Mouse (Mus musculus) lung, embryonic 14.5 days (tissue): ENCODE data around the gene Trim65. TPM values are rescaled to one million over a fixed set of nuclear protein-coding genes. Genes with fewer than 3 reads are reported as not detected.
A peak's percentile ranks its signal among the peaks of the same experiment; 100 is the strongest.
"Not testable (repeated sequence)": the region's sequence is repeated elsewhere in the genome, so short reads cannot be mapped to it uniquely, and the experiment has no call there.

Experiments
- ATAC-seq: fragments of 200-750 bp; cut with Nextera tagmentation; 2 replicates; pipeline ENCODE4 v1.8.0; 2017; ENCODE audit warnings: mild to moderate bottlenecking, moderate TSS enrichment, moderate library complexity; ENCODE audit not compliant: insufficient read depth
- DNase-seq: peaks from one replicate; pipeline ENCODE4 v3.0.0-alpha.2; 2015
- H3K27ac ChIP-seq: fragments of 300-500 bp; sonication (generic); 2 replicates; pipeline ENCODE4 v1.5.1; 2014; ENCODE audit warnings: low read depth, mild to moderate bottlenecking, moderate library complexity
- H3K27me3 ChIP-seq: fragments of 300-500 bp; sonication (generic); 2 replicates; pipeline ENCODE4 v1.6.1; 2014; ENCODE audit warnings: low read length, control low read depth; ENCODE audit not compliant: insufficient read depth
- H3K36me3 ChIP-seq: fragments of 300-500 bp; sonication (generic); 2 replicates; pipeline ENCODE4 v1.6.1; 2014; ENCODE audit warnings: control low read depth; ENCODE audit not compliant: insufficient read depth
- H3K4me1 ChIP-seq: fragments of 300-500 bp; sonication (generic); 2 replicates; pipeline ENCODE4 v1.6.1; 2014; ENCODE audit warnings: antibody characterized with exemption, control low read depth; ENCODE audit not compliant: insufficient read depth
- H3K4me2 ChIP-seq: fragments of 300-500 bp; sonication (generic); 2 replicates; pipeline ENCODE4 v1.6.1; 2014; ENCODE audit warnings: mild to moderate bottlenecking
- H3K4me3 ChIP-seq: fragments of 300-500 bp; sonication (generic); 2 replicates; pipeline ENCODE4 v1.5.1; 2014; ENCODE audit warnings: low read depth, low read length
- H3K9ac ChIP-seq: fragments of 300-500 bp; sonication (generic); 2 replicates; pipeline ENCODE4 v1.6.1; 2014
- H3K9me3 ChIP-seq: fragments of 300-500 bp; sonication (generic); 2 replicates; pipeline ENCODE4 v1.6.1; 2016; ENCODE audit warnings: low read depth, low read length, control low read depth
- CTCF ChIP-seq: IDR thresholded peaks from 2 replicates; pipeline ENCODE4 v1.5.1; 2016; ENCODE audit warnings: antibody characterized with exemption, low read depth
- WGBS: fragments of 180-500 bp; shearing (Covaris S2); extraction: QIAGEN DNeasy Blood & Tissue Kit; methylation state at CpG from one replicate; pipeline ENCODE4 v1.1.7; 2014; 5-methylcytosine and 5-hydroxymethylcytosine counted together
- polyA plus RNA-seq: library from polyadenylated mRNA; unstranded; fragments of >200 nt; fragmentation: Nextera tagmentation; extraction: Ambion mirVana; gene quantifications from 2 replicates; pipeline ENCODE4 v1.2.1, GENCODE M21; 2014

Trim65 gene
- polyA plus RNA-seq, 1 experiment from 2014 or later: 3.9 TPM

- Histone ChIP-seq H3K4me2 (no peak overlapping the region), H3K27me3 (no peaks in the 10 kb centered on the region), H3K4me1 (peaks cover 6% of the 10 kb centered on the region), H3K9me3 (no peaks in the 10 kb centered on the region), H3K27ac (no peak overlapping the region), H3K36me3 (no peaks in the 10 kb centered on the region), H3K9ac (no peak overlapping the region), H3K4me3 (no peak overlapping the region)
- no peak for ATAC-seq
- DNase-seq: peak; percentile 42
- TF ChIP-seq CTCF: no peak
- 61% methylated on average over 3 of the region's 3 CpGs for WGBS
Observed at GRCm38 (mm10) chr11:116095573-116095972, 35.4 kb downstream of the Trim65 start.

- H3K4me3 ChIP-seq: no peak overlapping the region
- H3K27me3 ChIP-seq: no peaks in the 10 kb centered on the region
- H3K36me3 ChIP-seq: no peaks in the 10 kb centered on the region
- ATAC-seq (no peak), DNase-seq (no peak)
- no peak overlapping the region for H3K9ac ChIP-seq
- no peaks in the 10 kb centered on the region for H3K9me3 ChIP-seq
- TF ChIP-seq CTCF: no peak
- 31% methylated on average over 16 of the region's 16 CpGs for WGBS
- no peaks in the 10 kb centered on the region; the same call in none of the 2 replicates for H3K4me1 ChIP-seq
- peak overlapping the region; percentile 3; the same call in 1 of the 2 replicates for H3K27ac ChIP-seq
- H3K4me2 ChIP-seq: 0 out of 2 replicates have a peak overlapping the region, but pooled peaks have one; percentile 13
Observed at GRCm38 (mm10) chr11:116093771-116094565, 37.0 kb downstream of the Trim65 start.

GRCm38 (mm10) chr11:116092959-116093358 is 38.0 kb downstream of the Trim65 start:
- H3K27ac ChIP-seq, H3K9me3 ChIP-seq, DNase-seq, H3K9ac ChIP-seq, H3K4me2 ChIP-seq, H3K36me3 ChIP-seq, H3K4me1 ChIP-seq, H3K4me3 ChIP-seq, ATAC-seq, H3K27me3 ChIP-seq: not testable (repeated sequence)
- 89% methylated on average over 6 of the region's 6 CpGs for WGBS

- no peaks in the 10 kb centered on the region; the same call in 1 of the 2 replicates for H3K4me1 ChIP-seq
- no peaks in the 10 kb centered on the region for H3K9me3 ChIP-seq
- no peak overlapping the region for H3K9ac ChIP-seq
- H3K4me2 ChIP-seq: no peak overlapping the region
- no peak overlapping the region for H3K4me3 ChIP-seq
- TF ChIP-seq CTCF: no peak
- no peaks in the 10 kb centered on the region for H3K27me3 ChIP-seq
- WGBS: 80% methylated on average over 6 of the region's 6 CpGs
- DNase-seq (no peak), ATAC-seq (no peak)
- H3K27ac ChIP-seq: no peak overlapping the region
- H3K36me3 ChIP-seq: no peaks in the 10 kb centered on the region
Observed at GRCm38 (mm10) chr11:116091591-116091990, 39.3 kb downstream of the Trim65 start.

GRCm38 (mm10) chr11:116089545-116089944 is 41.4 kb downstream of the Trim65 start:
- Histone ChIP-seq H3K9me3 (no peaks in the 10 kb centered on the region), H3K36me3 (no peaks in the 10 kb centered on the region), H3K4me1 (peaks cover 6% of the 10 kb centered on the region; the same call in 1 of the 2 replicates), H3K27me3 (no peaks in the 10 kb centered on the region), H3K4me3 (no peak overlapping the region), H3K4me2 (no peak overlapping the region), H3K9ac (no peak overlapping the region), H3K27ac (no peak overlapping the region)
- DNase-seq (no peak), ATAC-seq (no peak)
- TF ChIP-seq CTCF: no peak
- WGBS: 88% methylated on average over 6 of the region's 6 CpGs

GRCm38 (mm10) chr11:116088741-116089394 is 42.1 kb downstream of the Trim65 start:
- Histone ChIP-seq H3K4me2 (no peak overlapping the region), H3K27me3 (no peaks in the 10 kb centered on the region), H3K9ac (no peak overlapping the region), H3K27ac (no peak overlapping the region), H3K4me1 (peaks cover 6% of the 10 kb centered on the region; the same call in 1 of the 2 replicates), H3K9me3 (no peaks in the 10 kb centered on the region), H3K4me3 (no peak overlapping the region), H3K36me3 (peaks cover 5% of the 10 kb centered on the region)
- no peak for DNase-seq
- TF ChIP-seq CTCF: peak; percentile 15; the same call in 1 of the 2 replicates
- ATAC-seq: no peak
- 71% methylated on average over 11 of the region's 11 CpGs for WGBS

GRCm38 (mm10) chr11:116088188-116088587 is 42.7 kb downstream of the Trim65 start:
- Histone ChIP-seq H3K4me3 (0 out of 2 replicates have a peak overlapping the region, but pooled peaks have one; percentile 41), H3K4me1 (peaks cover 6% of the 10 kb centered on the region; the same call in 1 of the 2 replicates), H3K9ac (no peak overlapping the region), H3K9me3 (no peaks in the 10 kb centered on the region), H3K27ac (no peak overlapping the region), H3K36me3 (peaks cover 12% of the 10 kb centered on the region), H3K27me3 (no peaks in the 10 kb centered on the region), H3K4me2 (peak overlapping the region; percentile 67)
- DNase-seq (no peak), ATAC-seq (no peak)
- no peak for TF ChIP-seq CTCF
- WGBS: 72% methylated on average over 8 of the region's 8 CpGs
